Mouse (Mus musculus) neural tube, embryonic 12.5 days (tissue): ENCODE measurements around the gene Bnc1. TPM values are rescaled to one million over a fixed set of nuclear protein-coding genes. Genes with fewer than 3 reads are reported as not detected.
A peak's percentile ranks its signal among the peaks of the same experiment; 100 is the strongest.

Experiments used
- ATAC-seq: fragments of 200-750 bp; cut with Nextera tagmentation; 2 replicates; pipeline ENCODE4 v1.8.0; 2017; ENCODE audit warnings: low read depth, mild to moderate bottlenecking, moderate TSS enrichment, moderate library complexity; ENCODE audit not compliant: low FRiP score
- H3K27ac ChIP-seq: fragments of 300-500 bp; sonication (generic); 2 replicates; pipeline ENCODE4 v1.5.1; 2016
- H3K27me3 ChIP-seq: fragments of 300-500 bp; sonication (generic); replicated peaks from 2 replicates; pipeline ENCODE4 v1.6.1; 2016; ENCODE audit warnings: mild to moderate bottlenecking
- H3K36me3 ChIP-seq: fragments of 300-500 bp; sonication (generic); 2 replicates; pipeline ENCODE4 v1.6.1; 2016; ENCODE audit warnings: mild to moderate bottlenecking
- H3K4me1 ChIP-seq: fragments of 300-500 bp; sonication (generic); 2 replicates; pipeline ENCODE4 v1.6.1; 2016
- H3K4me2 ChIP-seq: fragments of 300-500 bp; sonication (generic); replicated peaks from 2 replicates; pipeline ENCODE4 v1.6.1; 2016; ENCODE audit warnings: mild to moderate bottlenecking
- H3K4me3 ChIP-seq: fragments of 300-500 bp; sonication (generic); 2 replicates; pipeline ENCODE4 v1.5.1; 2016
- H3K9ac ChIP-seq: fragments of 300-500 bp; sonication (generic); 2 replicates; pipeline ENCODE4 v1.6.1; 2016; ENCODE audit warnings: mild to moderate bottlenecking
- H3K9me3 ChIP-seq: fragments of 300-500 bp; sonication (generic); 2 replicates; pipeline ENCODE4 v1.6.1; 2016; ENCODE audit warnings: mild to moderate bottlenecking
- WGBS: fragments of 180-500 bp; shearing (Covaris S2); methylation state at CpG from one replicate; pipeline ENCODE4 v1.1.7; 2016; 5-methylcytosine and 5-hydroxymethylcytosine counted together
- polyA plus RNA-seq: library from polyadenylated mRNA; unstranded; fragments of >200 nt; fragmentation: Nextera tagmentation; extraction: Ambion mirVana; gene quantifications from 2 replicates; pipeline ENCODE4 v1.2.1, GENCODE M21; 2016

The Bnc1 gene
- polyA plus RNA-seq, 1 experiment from 2014 or later, result 2.4 TPM

- Histone ChIP-seq H3K9ac (no peak overlapping the region), H3K27ac (no peak overlapping the region), H3K4me1 (no peaks in the 10 kb centered on the region), H3K4me2 (no peak overlapping the region), H3K9me3 (no peaks in the 10 kb centered on the region), H3K36me3 (no peaks in the 10 kb centered on the region), H3K27me3 (no peaks in the 10 kb centered on the region), H3K4me3 (no peak overlapping the region)
- WGBS, result 60% methylated on average over 2 of the region's 2 CpGs
- ATAC-seq, result no peak
These were observed 12.1 kb upstream of the Bnc1 start for GRCm38 (mm10) chr7:82004228-82004627.

DNA sequence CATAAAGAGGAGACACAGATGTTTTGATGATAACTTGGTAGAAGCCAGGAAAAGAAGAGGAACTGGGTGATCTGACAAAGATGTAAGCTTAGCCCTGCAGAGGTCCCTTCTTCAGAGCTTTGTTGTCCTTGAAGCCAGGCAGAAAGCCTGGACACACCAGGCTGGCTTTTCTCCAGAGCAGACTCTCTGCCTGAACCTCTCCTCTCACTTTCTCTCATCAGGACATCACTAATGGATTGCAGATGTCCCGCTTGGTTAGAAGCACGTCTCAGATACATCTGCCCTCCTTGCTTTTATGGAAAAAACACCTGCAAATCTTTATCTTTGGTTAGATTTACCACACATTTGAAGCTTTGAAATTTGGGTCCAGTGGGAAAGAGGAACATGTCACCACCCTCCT is 7.7 kb upstream of the Bnc1 start:
- Histone ChIP-seq H3K36me3 (no peaks in the 10 kb centered on the region), H3K9ac (no peak overlapping the region), H3K4me3 (no peak overlapping the region), H3K27ac (no peak overlapping the region), H3K4me1 (no peaks in the 10 kb centered on the region), H3K9me3 (no peaks in the 10 kb centered on the region), H3K4me2 (no peak overlapping the region), H3K27me3 (peaks cover 22% of the 10 kb centered on the region)
- 63% methylated on average over 2 of the region's 2 CpGs for WGBS
- ATAC-seq, result no peak

DNA sequence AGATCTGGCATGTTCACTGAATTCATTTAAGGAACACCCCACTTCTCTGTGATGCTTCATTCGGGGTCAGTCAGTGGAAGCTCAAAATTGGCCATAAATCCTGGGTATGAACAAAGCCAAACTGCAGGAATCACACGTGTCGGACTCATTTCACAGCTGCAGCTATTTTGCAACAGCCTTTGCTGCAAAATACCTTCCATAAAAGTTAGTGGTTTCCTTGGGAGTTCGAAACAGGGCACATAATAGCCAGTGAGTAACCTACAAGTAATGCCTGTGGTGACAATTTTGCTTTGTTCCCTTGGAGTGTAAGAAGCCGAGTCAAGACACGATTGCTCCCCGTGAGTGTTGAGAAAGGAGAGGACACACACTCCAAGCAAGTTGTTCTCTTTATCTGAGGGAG is 7.3 kb upstream of the Bnc1 start:
- WGBS, result 18% methylated on average over 7 of the region's 7 CpGs
- Histone ChIP-seq H3K36me3 (no peaks in the 10 kb centered on the region), H3K9ac (no peak overlapping the region), H3K27ac (no peak overlapping the region), H3K4me2 (no peak overlapping the region), H3K4me3 (no peak overlapping the region), H3K9me3 (no peaks in the 10 kb centered on the region), H3K27me3 (peaks cover 26% of the 10 kb centered on the region), H3K4me1 (no peaks in the 10 kb centered on the region)
- no peak for ATAC-seq

- ATAC-seq, result no peak
- Histone ChIP-seq H3K27me3 (peaks cover 58% of the 10 kb centered on the region), H3K4me1 (peaks cover 16% of the 10 kb centered on the region), H3K4me3 (no peak overlapping the region), H3K36me3 (no peaks in the 10 kb centered on the region), H3K9ac (no peak overlapping the region), H3K27ac (no peak overlapping the region), H3K9me3 (no peaks in the 10 kb centered on the region), H3K4me2 (no peak overlapping the region)
- WGBS, result 16% methylated on average over 9 of the region's 9 CpGs
These were observed 3.9 kb upstream of the Bnc1 start for GRCm38 (mm10) chr7:81995975-81996374.

- Histone ChIP-seq H3K36me3 (no peaks in the 10 kb centered on the region), H3K4me3 (no peak overlapping the region), H3K9me3 (no peaks in the 10 kb centered on the region), H3K27me3 (peaks cover 65% of the 10 kb centered on the region), H3K27ac (no peak overlapping the region), H3K9ac (no peak overlapping the region), H3K4me1 (peaks cover 16% of the 10 kb centered on the region), H3K4me2 (no peak overlapping the region)
- WGBS, result 88% methylated on average over 6 of the region's 6 CpGs
- no peak for ATAC-seq
These were observed 3.0 kb upstream of the Bnc1 start for GRCm38 (mm10) chr7:81995126-81995525.

DNA sequence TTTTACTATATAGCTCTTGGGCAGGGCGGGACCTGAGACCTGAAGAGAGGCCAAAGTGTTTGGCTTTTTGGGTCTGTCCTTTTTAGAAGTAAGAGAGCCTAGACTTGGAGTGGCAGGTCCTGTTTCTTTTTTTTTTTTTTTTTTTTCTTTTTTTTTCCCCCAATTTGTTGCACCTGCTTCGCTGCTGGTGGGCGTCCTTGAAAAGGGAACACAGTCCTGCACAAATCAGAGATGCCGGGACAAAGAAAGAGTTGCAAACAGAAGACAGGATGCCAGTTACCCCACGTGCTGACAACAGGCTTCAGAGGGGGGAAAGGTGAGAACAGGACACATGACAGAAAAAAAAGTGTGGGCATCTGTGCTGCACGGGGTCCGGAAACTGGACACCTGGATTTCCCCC is 1.0 kb upstream of the Bnc1 start:
- Histone ChIP-seq H3K9me3 (no peaks in the 10 kb centered on the region), H3K36me3 (no peaks in the 10 kb centered on the region), H3K4me3 (no peak overlapping the region), H3K27me3 (peaks cover 79% of the 10 kb centered on the region), H3K4me2 (peak overlapping the region; percentile 95), H3K4me1 (peaks cover 16% of the 10 kb centered on the region), H3K27ac (no peak overlapping the region), H3K9ac (no peak overlapping the region)
- ATAC-seq, result no peak
- WGBS, result 34% methylated on average over 7 of the region's 7 CpGs

GRCm38 (mm10) chr7:81991611-81992061 is 456 bp downstream of the Bnc1 start:
- Histone ChIP-seq H3K9ac (peak overlapping the region; percentile 57), H3K27ac (no peak overlapping the region), H3K4me1 (peaks cover 16% of the 10 kb centered on the region), H3K9me3 (no peaks in the 10 kb centered on the region), H3K4me2 (peak overlapping the region; percentile 95), H3K27me3 (peaks cover 76% of the 10 kb centered on the region), H3K36me3 (no peaks in the 10 kb centered on the region), H3K4me3 (peak overlapping the region; percentile 55)
- 1% methylated on average over 36 of the region's 36 CpGs for WGBS
- no peak; the same call in 1 of the 2 replicates for ATAC-seq

- Histone ChIP-seq H3K4me3 (peak overlapping the region; percentile 55; the same call in 1 of the 2 replicates), H3K27me3 (peaks cover 71% of the 10 kb centered on the region), H3K27ac (no peak overlapping the region), H3K36me3 (no peaks in the 10 kb centered on the region), H3K9me3 (no peaks in the 10 kb centered on the region), H3K4me2 (peak overlapping the region; percentile 95), H3K9ac (no peak overlapping the region), H3K4me1 (peaks cover 16% of the 10 kb centered on the region)
- WGBS, result 2% methylated on average over 12 of the region's 12 CpGs
- no peak for ATAC-seq
These were observed 976 bp downstream of the Bnc1 start for GRCm38 (mm10) chr7:81991116-81991515.

DNA sequence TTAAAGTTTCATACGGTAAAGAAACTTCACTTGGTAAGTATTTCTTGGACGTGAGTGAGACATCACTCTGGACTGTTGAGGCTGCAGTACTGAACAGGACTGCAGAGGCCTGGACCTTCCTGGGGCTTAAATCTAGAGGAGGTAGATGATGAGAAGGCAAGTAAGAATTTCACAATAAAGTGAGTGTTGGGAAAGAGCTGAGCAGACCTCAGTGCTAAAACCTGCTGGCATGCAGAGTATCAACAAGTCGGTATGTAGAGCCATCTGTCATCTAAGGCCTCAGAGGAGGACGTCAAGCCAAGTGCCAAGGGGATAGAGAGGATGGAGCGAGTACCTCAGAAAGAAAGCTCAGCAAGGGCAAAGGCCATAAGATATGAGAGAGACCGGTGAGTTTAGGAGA is 8.4 kb downstream of the Bnc1 start:
- WGBS, result 85% methylated on average over 6 of the region's 6 CpGs
- Histone ChIP-seq H3K9ac (no peak overlapping the region), H3K27me3 (0 out of 2 replicates have a peak, but pooled peaks cover 3% of the 10 kb centered on the region), H3K4me2 (no peak overlapping the region), H3K27ac (no peak overlapping the region), H3K36me3 (no peaks in the 10 kb centered on the region), H3K4me1 (no peaks in the 10 kb centered on the region), H3K4me3 (no peak overlapping the region), H3K9me3 (no peaks in the 10 kb centered on the region)
- no peak for ATAC-seq

GRCm38 (mm10) chr7:81978304-81978703 is 13.8 kb downstream of the Bnc1 start:
- Histone ChIP-seq H3K27ac (no peak overlapping the region), H3K4me3 (no peak overlapping the region), H3K36me3 (no peaks in the 10 kb centered on the region), H3K9me3 (no peaks in the 10 kb centered on the region), H3K27me3 (no peaks in the 10 kb centered on the region), H3K4me2 (no peak overlapping the region), H3K4me1 (no peaks in the 10 kb centered on the region), H3K9ac (no peak overlapping the region)
- no peak for ATAC-seq
- WGBS, result 73% methylated on average over 8 of the region's 8 CpGs

DNA sequence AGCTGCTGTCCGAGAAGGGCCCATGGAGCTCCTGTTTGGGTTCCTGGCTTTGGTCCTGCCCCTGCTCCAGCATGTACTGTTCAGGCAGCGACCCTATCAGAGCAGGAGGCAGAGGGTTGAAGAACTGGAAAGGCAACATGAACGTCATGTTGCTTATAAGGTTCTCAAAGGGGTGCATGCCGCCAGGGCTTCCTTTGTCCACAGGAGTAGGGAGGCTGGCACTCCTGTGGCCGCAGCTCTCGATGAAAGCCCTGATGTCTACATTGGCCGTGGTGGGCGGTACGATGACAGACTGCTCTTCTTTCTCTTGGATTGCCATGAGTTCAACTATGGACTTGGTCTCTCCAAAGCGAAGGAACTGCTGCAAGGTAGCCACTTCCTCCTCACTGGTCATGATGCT is 17.5 kb downstream of the Bnc1 start:
- H3K4me2 ChIP-seq, result no peak overlapping the region
- H3K9ac ChIP-seq, result no peak overlapping the region
- no peak overlapping the region for H3K27ac ChIP-seq
- no peaks in the 10 kb centered on the region for H3K4me1 ChIP-seq
- no peaks in the 10 kb centered on the region for H3K36me3 ChIP-seq
- no peaks in the 10 kb centered on the region for H3K9me3 ChIP-seq
- no peaks in the 10 kb centered on the region for H3K27me3 ChIP-seq
- WGBS, result 92% methylated on average over 10 of the region's 10 CpGs
- ATAC-seq, result no peak
- H3K4me3 ChIP-seq, result no peak overlapping the region

GRCm38 (mm10) chr7:81973939-81974338 is 18.2 kb downstream of the Bnc1 start:
- WGBS, result 95% methylated on average over 12 of the region's 12 CpGs
- Histone ChIP-seq H3K27ac (no peak overlapping the region), H3K27me3 (no peaks in the 10 kb centered on the region), H3K36me3 (no peaks in the 10 kb centered on the region), H3K4me1 (no peaks in the 10 kb centered on the region), H3K9me3 (no peaks in the 10 kb centered on the region), H3K4me3 (no peak overlapping the region), H3K9ac (no peak overlapping the region), H3K4me2 (no peak overlapping the region)
- no peak for ATAC-seq

- no peak for ATAC-seq
- H3K4me2 ChIP-seq, result no peak overlapping the region
- no peak overlapping the region for H3K4me3 ChIP-seq
- H3K27ac ChIP-seq, result no peak overlapping the region
- H3K27me3 ChIP-seq, result no peaks in the 10 kb centered on the region
- 90% methylated on average over 5 of the region's 5 CpGs for WGBS
- H3K36me3 ChIP-seq, result no peaks in the 10 kb centered on the region
- no peaks in the 10 kb centered on the region for H3K4me1 ChIP-seq
- no peaks in the 10 kb centered on the region for H3K9me3 ChIP-seq
- no peak overlapping the region for H3K9ac ChIP-seq
These were observed 18.8 kb downstream of the Bnc1 start for GRCm38 (mm10) chr7:81973339-81973738.
